Mouse (Mus musculus): ENCODE measurements around the gene Strn.

GRCm38 (mm10) chr17:78639099-78639498, 97.9 kb downstream of the Strn start:
- TF ChIP-seq FLI1 (IDR thresholded peaks at IDR 0.05; ENCODE audit: low read length) (no peak), GATA1 (IDR thresholded peaks at IDR 0.05; ENCODE audit: borderline replicate concordance, low read length) (no peak)
